Mouse (Mus musculus): ENCODE measurements around the gene Igfbpl1. TPM values are rescaled to one million over a fixed set of nuclear protein-coding genes. Genes with fewer than 3 reads are reported as not detected.

Igfbpl1 gene
- 94.2 and 109 TPM in 2 replicates for polyA plus RNA-seq (2015; fragmentation: Nextera tagmentation; extraction: Ambion mirVana)

DNA sequence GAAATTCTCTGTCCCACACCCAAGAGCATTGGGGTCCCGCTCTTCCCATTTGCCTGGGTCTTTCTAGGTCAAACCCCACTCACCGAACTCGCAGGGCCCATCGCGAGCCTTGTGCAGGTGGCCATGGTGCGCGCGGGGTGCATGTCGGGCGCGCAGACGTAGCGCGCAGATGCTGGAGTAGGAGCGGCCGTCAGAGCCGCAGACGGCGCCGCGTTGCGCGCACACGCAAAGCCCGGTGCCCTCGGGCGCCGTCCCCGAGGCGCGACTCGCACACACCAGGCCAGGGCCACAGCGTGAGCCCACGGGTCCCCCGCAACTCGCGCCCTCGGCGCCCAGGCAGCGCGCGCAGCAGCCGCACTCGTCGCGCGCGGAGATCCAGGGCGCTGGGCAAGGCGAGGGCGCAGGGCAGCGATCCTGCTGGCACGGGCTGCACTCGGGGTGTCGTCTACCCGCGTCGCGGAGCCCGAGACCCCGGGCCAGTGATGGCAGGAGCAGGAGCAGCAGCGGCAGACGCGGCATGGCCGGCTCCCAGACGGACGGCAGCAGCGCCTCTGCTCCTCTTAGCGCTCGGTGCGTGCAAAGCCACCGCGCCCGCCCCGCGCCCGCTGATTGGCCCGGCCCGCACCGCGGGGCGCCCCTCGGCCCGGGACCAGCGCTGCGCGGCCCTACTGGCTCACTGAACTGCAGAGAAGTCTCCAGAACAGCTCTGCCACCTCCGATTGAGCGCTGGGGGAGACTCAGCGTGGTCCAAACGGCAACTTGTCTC is at the start of gene Igfbpl1:
Gene Igfbpl1, minus strand, starts transcription at position 649 of the 766 bp plus-strand sequence.
- peak within 1 kb of the TSS; percentile 94 for H3K9ac ChIP-seq (replicated peaks; ENCODE audit: low read depth, low read length)
- ATAC-seq, result peak; percentile 66
- no peaks in the 10 kb centered on the region for H3K36me3 ChIP-seq (ENCODE audit: control insufficient read depth, insufficient read depth)
- no peaks in the 10 kb centered on the region for H3K27me3 ChIP-seq (replicated peaks; ENCODE audit: control insufficient read depth, insufficient read depth, low read length)
- H3K27ac ChIP-seq (ENCODE audit: low read length), result peak within 1 kb of the TSS; percentile 98
- peak within 1 kb of the TSS; percentile 75 for H3K4me3 ChIP-seq (replicated peaks; ENCODE audit: low read length)
- H3K4me1 ChIP-seq (replicated peaks; ENCODE audit: control insufficient read depth, insufficient read depth, low read length), result peaks cover 59% of the 10 kb centered on the region
- WGBS, result under 1% methylated on average over 91 of the region's 91 CpGs
- no peaks in the 10 kb centered on the region for H3K9me3 ChIP-seq (ENCODE audit: control insufficient read depth, low read length)
- peak within 1 kb of the TSS; percentile 63 for H3K4me2 ChIP-seq (ENCODE audit: low read length)

GRCm38 (mm10) chr4:45872147-45872546 is 45.4 kb upstream of the Igfbpl1 start:
- ATAC-seq, result no peak
- WGBS, result 100% methylated on average over 1 of the region's 2 CpGs

GRCm38 (mm10) chr4:45869021-45869815 is 42.5 kb upstream of the Igfbpl1 start:
- Histone ChIP-seq H3K27me3 (replicated peaks; ENCODE audit: control insufficient read depth, insufficient read depth, low read length) (no peaks in the 10 kb centered on the region), H3K27ac (ENCODE audit: low read length) (no peak overlapping the region), H3K4me3 (replicated peaks; ENCODE audit: low read length) (no peak overlapping the region), H3K4me2 (ENCODE audit: low read length) (peak overlapping the region; percentile 17; the same call in 1 of the 2 replicates), H3K36me3 (ENCODE audit: control insufficient read depth, insufficient read depth) (no peaks in the 10 kb centered on the region), H3K9ac (replicated peaks; ENCODE audit: low read depth, low read length) (no peak overlapping the region), H3K4me1 (replicated peaks; ENCODE audit: control insufficient read depth, insufficient read depth, low read length) (no peaks in the 10 kb centered on the region), H3K9me3 (ENCODE audit: control insufficient read depth, low read length) (no peaks in the 10 kb centered on the region)
- no peak for ATAC-seq
- 29% methylated on average over 24 of the region's 24 CpGs for whole genome bisulfite sequencing

More at GRCm38 (mm10) chr4:45872147-45872546, 45.4 kb upstream of the Igfbpl1 start:
- Histone ChIP-seq H3K9me3 (ENCODE audit: control insufficient read depth, low read length) (peaks cover 3% of the 10 kb centered on the region; the same call in 1 of the 2 replicates), H3K9ac (replicated peaks; ENCODE audit: low read depth, low read length) (no peak overlapping the region), H3K27ac (ENCODE audit: low read length) (no peak overlapping the region), H3K27me3 (replicated peaks; ENCODE audit: control insufficient read depth, insufficient read depth, low read length) (no peaks in the 10 kb centered on the region), H3K4me1 (replicated peaks; ENCODE audit: control insufficient read depth, insufficient read depth, low read length) (no peaks in the 10 kb centered on the region), H3K36me3 (ENCODE audit: control insufficient read depth, insufficient read depth) (no peaks in the 10 kb centered on the region), H3K4me3 (replicated peaks; ENCODE audit: low read length) (no peak overlapping the region), H3K4me2 (ENCODE audit: low read length) (no peak overlapping the region)

- WGBS, result 51% methylated on average over 8 of the region's 8 CpGs
- H3K4me1 ChIP-seq (replicated peaks; ENCODE audit: control insufficient read depth, insufficient read depth, low read length), result no peaks in the 10 kb centered on the region
- H3K4me2 ChIP-seq (ENCODE audit: low read length), result no peak overlapping the region
- no peak overlapping the region for H3K9ac ChIP-seq (replicated peaks; ENCODE audit: low read depth, low read length)
- H3K9me3 ChIP-seq (ENCODE audit: control insufficient read depth, low read length), result no peaks in the 10 kb centered on the region
- no peaks in the 10 kb centered on the region for H3K36me3 ChIP-seq (ENCODE audit: control insufficient read depth, insufficient read depth)
- no peak overlapping the region for H3K27ac ChIP-seq (ENCODE audit: low read length)
- H3K4me3 ChIP-seq (replicated peaks; ENCODE audit: low read length), result no peak overlapping the region
- no peak for ATAC-seq
- no peaks in the 10 kb centered on the region for H3K27me3 ChIP-seq (replicated peaks; ENCODE audit: control insufficient read depth, insufficient read depth, low read length)
Observed at GRCm38 (mm10) chr4:45867416-45867815, 40.7 kb upstream of the Igfbpl1 start.

DNA sequence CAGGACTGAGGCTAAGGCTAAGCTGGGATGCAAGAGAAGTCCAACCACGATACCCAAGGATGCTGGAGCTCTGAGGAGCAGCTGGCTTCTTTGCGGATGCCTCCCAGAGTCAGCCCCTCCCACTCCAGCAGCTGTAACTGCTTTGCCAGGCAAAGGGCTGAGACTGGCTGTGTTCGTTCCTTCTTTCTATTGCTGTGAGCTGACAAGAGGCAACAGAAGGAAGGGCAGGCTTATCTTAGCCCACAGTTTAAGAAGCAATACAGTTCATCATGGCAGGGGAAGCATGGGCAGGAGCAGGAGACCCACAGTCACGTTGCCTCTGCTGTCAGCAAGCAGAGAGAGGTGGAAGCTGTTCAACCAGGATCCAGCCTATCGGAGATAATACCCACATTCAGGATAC is 34.4 kb upstream of the Igfbpl1 start:
- H3K4me1 ChIP-seq (replicated peaks; ENCODE audit: control insufficient read depth, insufficient read depth, low read length), result no peaks in the 10 kb centered on the region
- no peak overlapping the region for H3K9ac ChIP-seq (replicated peaks; ENCODE audit: low read depth, low read length)
- no peaks in the 10 kb centered on the region for H3K27me3 ChIP-seq (replicated peaks; ENCODE audit: control insufficient read depth, insufficient read depth, low read length)
- H3K4me2 ChIP-seq (ENCODE audit: low read length), result no peak overlapping the region
- H3K4me3 ChIP-seq (replicated peaks; ENCODE audit: low read length), result no peak overlapping the region
- H3K9me3 ChIP-seq (ENCODE audit: control insufficient read depth, low read length), result peaks cover 3% of the 10 kb centered on the region; the same call in 1 of the 2 replicates
- 61% methylated on average over 5 of the region's 5 CpGs for WGBS
- no peak; the same call in 1 of the 2 replicates for ATAC-seq
- H3K36me3 ChIP-seq (ENCODE audit: control insufficient read depth, insufficient read depth), result no peaks in the 10 kb centered on the region
- no peak overlapping the region for H3K27ac ChIP-seq (ENCODE audit: low read length)

DNA sequence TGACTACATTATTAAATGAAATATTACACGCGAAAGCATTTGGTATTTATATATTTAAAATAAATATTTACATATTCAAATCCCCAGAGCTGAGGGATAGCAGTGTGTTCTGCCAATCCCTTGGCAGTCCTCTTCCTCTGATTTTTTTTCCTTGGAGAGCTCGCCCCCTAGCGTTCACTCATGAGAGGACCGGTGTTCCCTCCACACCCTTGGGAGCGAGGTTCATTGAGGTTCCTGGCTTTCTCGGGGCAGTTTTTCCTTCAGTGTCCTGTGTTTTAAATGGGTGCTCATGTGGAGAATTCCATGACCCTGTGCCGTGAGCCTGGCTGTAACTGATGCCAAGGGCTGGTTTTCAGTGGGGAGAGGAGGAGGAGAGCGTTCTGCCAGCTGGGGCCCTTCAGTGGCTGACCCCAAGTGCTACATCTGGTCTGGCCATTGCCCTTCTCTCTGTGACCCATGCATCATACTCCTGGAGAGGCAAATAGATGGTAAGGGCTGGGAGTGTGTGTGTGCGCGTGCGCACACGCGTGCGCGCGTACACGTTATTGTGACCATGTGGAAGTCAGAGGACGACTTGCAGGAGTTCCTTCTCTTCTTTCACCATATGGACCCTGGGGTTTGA is 29.2 kb upstream of the Igfbpl1 start:
- peaks cover 3% of the 10 kb centered on the region; the same call in 1 of the 2 replicates for H3K9me3 ChIP-seq (ENCODE audit: control insufficient read depth, low read length)
- no peaks in the 10 kb centered on the region for H3K4me1 ChIP-seq (replicated peaks; ENCODE audit: control insufficient read depth, insufficient read depth, low read length)
- H3K4me2 ChIP-seq (ENCODE audit: low read length), result no peak overlapping the region
- no peak overlapping the region for H3K4me3 ChIP-seq (replicated peaks; ENCODE audit: low read length)
- no peak overlapping the region for H3K27ac ChIP-seq (ENCODE audit: low read length)
- WGBS, result 46% methylated on average over 19 of the region's 19 CpGs
- H3K36me3 ChIP-seq (ENCODE audit: control insufficient read depth, insufficient read depth), result no peaks in the 10 kb centered on the region
- H3K27me3 ChIP-seq (replicated peaks; ENCODE audit: control insufficient read depth, insufficient read depth, low read length), result no peaks in the 10 kb centered on the region
- peak; percentile 91 for ATAC-seq
- H3K9ac ChIP-seq (replicated peaks; ENCODE audit: low read depth, low read length), result no peak overlapping the region

DNA sequence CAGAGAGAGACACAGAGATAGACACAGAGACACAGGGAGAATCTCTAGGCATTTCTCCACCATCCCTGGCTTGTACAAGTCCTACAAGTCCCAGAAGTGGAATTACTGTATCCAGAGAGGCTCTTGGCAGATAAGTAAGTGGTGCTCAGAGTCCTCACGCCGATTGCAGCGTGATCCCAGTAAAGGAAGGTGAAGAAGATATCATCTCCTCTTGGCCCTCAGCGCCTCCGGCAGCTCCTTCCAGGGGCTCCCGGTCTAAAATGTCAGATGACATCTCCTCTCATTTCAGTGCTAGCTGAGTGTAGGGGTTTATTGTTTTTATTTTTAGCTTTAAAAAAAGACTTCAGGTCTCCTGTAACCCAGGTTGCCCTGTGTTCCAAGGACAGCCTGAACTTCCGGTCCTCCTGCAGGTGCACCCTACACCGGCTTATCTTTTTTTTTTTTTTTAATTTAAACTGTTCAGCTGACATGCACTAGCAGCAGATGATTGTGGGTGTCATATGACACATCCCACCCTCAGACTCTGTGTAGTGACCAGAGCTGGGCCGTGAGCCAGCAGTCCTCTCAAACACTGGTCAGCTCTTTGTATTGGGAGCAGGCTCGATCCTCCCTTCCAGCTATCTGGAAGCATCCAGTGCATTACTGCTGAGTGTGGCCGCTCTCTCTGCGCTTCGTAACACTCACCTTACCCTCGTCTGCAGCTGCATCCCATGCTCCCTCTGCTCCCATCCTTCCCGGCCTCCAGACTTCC is 26.9 kb upstream of the Igfbpl1 start:
- no peak for ATAC-seq
- 75% methylated on average over 15 of the region's 15 CpGs for WGBS
- no peak overlapping the region for H3K9ac ChIP-seq (replicated peaks; ENCODE audit: low read depth, low read length)

GRCm38 (mm10) chr4:45851640-45852051 is 24.9 kb upstream of the Igfbpl1 start:
- Histone ChIP-seq H3K9me3 (ENCODE audit: control insufficient read depth, low read length) (no peaks in the 10 kb centered on the region), H3K4me3 (replicated peaks; ENCODE audit: low read length) (no peak overlapping the region), H3K27me3 (replicated peaks; ENCODE audit: control insufficient read depth, insufficient read depth, low read length) (no peaks in the 10 kb centered on the region), H3K36me3 (ENCODE audit: control insufficient read depth, insufficient read depth) (no peaks in the 10 kb centered on the region), H3K4me2 (ENCODE audit: low read length) (no peak overlapping the region), H3K9ac (replicated peaks; ENCODE audit: low read depth, low read length) (no peak overlapping the region), H3K4me1 (replicated peaks; ENCODE audit: control insufficient read depth, insufficient read depth, low read length) (no peaks in the 10 kb centered on the region), H3K27ac (ENCODE audit: low read length) (no peak overlapping the region)
- no peak for ATAC-seq
- WGBS, result 53% methylated on average over 3 of the region's 3 CpGs

More for the DNA sequence above, 26.9 kb upstream of the Igfbpl1 start:
- Histone ChIP-seq H3K4me3 (replicated peaks; ENCODE audit: low read length) (no peak overlapping the region), H3K4me1 (replicated peaks; ENCODE audit: control insufficient read depth, insufficient read depth, low read length) (no peaks in the 10 kb centered on the region), H3K9me3 (ENCODE audit: control insufficient read depth, low read length) (no peaks in the 10 kb centered on the region), H3K27me3 (replicated peaks; ENCODE audit: control insufficient read depth, insufficient read depth, low read length) (no peaks in the 10 kb centered on the region), H3K27ac (ENCODE audit: low read length) (no peak overlapping the region), H3K36me3 (ENCODE audit: control insufficient read depth, insufficient read depth) (no peaks in the 10 kb centered on the region), H3K4me2 (ENCODE audit: low read length) (no peak overlapping the region)
